Mouse (Mus musculus) left cerebral cortex, adult 9 months (tissue): Measurements from ENCODE around the gene Olfr1280.

Experiments used
- DNase-seq, 2 experiments: peaks; one replicate each; pipeline ENCODE4 v3.0.0; 2022; ENCODE audit warnings: low spot score in 2 of 2

Gene Olfr1280

DNA sequence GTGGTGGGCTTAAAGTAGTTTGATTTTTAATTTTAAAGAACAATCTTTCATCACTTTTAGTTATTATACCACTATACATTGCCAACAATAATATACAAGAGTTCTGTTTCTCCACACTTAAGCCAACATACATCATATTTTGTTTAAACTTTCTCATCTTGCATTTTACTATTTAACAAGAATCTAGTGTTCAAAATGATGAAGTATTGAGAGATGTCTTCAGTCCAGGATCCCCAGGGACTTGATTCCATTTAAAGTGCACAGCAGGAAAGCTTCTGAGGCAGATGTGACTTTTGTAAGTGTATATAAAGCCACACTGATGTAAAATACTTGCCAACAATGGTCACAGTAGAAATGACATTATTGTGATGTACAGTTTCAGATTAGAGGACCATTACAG, at the start of gene Olfr1280:
Olfr1280 (plus strand) TSS at position 301 of the 400 bp plus-strand sequence.
- DNase-seq = no peak

GRCm38 (mm10) chr2:111274006-111274405, 39.8 kb upstream of the Olfr1280 start, which contains the start of gene Olfr1277:
Gene Olfr1277, minus strand, starts transcription at chr2:111274106.
- no peak for DNase-seq

- no peak for DNase-seq
These were observed 24.0 kb upstream of the Olfr1280 start, which contains the start of gene Olfr1278 for GRCm38 (mm10) chr2:111289836-111290235. Gene Olfr1278, plus strand, starts transcription at chr2:111290136.

GRCm38 (mm10) chr2:111298541-111298940, 15.3 kb upstream of the Olfr1280 start:
- no peak for DNase-seq

- peak in 1 of 2 experiments; percentile 4 for DNase-seq
These were observed 13.4 kb upstream of the Olfr1280 start, which contains the start of gene Olfr1279 for GRCm38 (mm10) chr2:111300374-111300773. Gene Olfr1279, plus strand, starts transcription at chr2:111300635.

DNA sequence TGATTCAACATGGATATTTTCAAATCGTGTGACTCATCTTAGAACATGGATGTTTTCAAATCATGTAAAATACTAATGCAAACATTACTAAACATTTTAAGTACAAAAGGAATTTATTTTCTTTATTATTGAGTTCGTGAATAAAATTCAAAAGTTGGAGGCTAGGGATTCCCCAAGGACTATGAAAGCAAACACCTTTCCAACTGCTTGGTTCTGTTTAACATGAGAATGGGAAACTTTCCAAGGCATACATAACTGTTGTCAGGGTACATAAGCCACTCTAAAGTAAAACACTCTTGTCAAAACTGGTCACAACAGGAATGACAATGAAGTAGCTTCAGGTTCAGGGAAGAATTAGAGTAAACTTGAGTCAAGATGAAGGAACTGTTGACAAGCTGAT, 12.4 kb downstream of the Olfr1280 start, which contains the start of gene Olfr1281:
Olfr1281 (plus strand) TSS at position 301 of the 400 bp plus-strand sequence.
- no peak for DNase-seq

- DNase-seq = peak in 1 of 2 experiments; percentile 1
These were observed 19.9 kb downstream of the Olfr1280 start for GRCm38 (mm10) chr2:111333721-111334120.

DNA sequence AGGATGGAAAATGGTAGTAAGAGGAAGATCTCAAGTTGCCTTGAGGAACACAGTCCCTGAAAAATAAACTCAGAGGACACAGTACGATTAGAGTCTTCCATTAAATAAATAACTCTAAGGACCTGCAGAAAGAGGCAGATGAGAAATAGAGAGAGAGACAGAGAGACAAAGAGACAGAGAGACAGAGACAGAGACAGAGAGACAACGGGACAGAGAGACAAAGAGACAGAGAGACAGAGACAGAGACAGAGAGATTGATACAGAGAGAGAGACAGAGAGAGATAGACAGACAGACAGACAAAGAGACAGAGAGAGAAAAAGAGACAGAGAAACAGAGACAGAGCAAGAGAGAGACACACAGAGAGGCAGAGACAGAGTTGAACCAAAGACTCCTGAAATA, 22.2 kb downstream of the Olfr1280 start, which contains the start of gene Olfr1282:
Olfr1282 (minus strand) TSS at position 101 of the 400 bp plus-strand sequence.
- no peak for DNase-seq

DNA sequence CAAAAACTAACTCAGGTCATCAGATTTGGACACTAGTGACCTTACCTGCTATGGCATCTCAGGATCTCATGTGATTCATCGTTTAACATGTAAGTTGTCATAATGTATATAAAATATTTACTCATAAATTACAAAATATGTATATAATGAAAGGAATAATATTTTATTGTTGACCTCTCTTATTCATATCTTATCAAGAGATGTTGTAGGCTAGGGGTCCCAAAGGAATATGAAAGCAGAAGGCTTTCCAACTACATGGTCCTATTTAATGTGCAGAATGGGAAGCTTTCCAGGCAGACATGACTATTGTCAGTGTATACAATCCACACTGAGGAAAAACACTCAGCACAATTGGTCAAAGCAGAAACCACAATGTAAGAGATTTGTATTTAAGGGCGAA, 52.7 kb downstream of the Olfr1280 start, which contains the start of gene Olfr1283:
Olfr1283 (plus strand) TSS at position 301 of the 400 bp plus-strand sequence.
- no peak for DNase-seq

DNA sequence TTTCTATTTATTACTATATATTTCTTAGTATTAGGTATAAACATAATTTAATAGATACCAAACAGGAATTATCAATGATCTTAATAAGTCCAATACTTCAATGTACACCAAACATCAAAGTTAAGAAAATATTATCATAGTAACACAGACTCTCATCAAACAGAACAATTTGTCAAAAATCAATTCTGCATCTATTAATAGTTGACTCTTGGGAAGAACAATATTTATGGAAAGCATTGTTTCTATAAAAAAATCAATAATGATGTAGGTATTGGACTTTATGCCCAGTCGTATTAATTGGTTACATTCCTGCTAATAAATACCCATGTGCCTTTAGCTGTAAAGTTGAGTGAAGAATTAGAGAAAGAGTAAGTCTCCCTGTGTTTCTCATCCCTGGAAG, 61.4 kb downstream of the Olfr1280 start, which contains the start of gene Olfr1284:
Olfr1284 (plus strand) TSS at position 301 of the 400 bp plus-strand sequence.
- no peak for DNase-seq
